Mouse (Mus musculus): ENCODE data around the gene Sdhaf2. TPM values are rescaled to one million over a fixed set of nuclear protein-coding genes. Genes with fewer than 3 reads are reported as not detected.

Sdhaf2 gene
- total and polyA plus RNA-seq, 2 experiments from 2014 or later: 51.5 to 56.1 TPM

GRCm38 (mm10) chr19:10455437-10455806 lies 70.5 kb downstream of the Sdhaf2 start:
- no peaks in the 10 kb centered on the region for H3K9me3 ChIP-seq (ENCODE audit: low read length)
- peaks cover 5% of the 10 kb centered on the region; the same call in 1 of the 2 replicates for H3K4me1 ChIP-seq (ENCODE audit: insufficient read depth, low read length)
- H3K4me3 ChIP-seq (ENCODE audit: low read depth, low read length): no peak overlapping the region
- ATAC-seq (ENCODE audit: low FRiP score): no peak
- H3K27me3 ChIP-seq (ENCODE audit: insufficient read depth, low read length): peaks cover 30% of the 10 kb centered on the region
- DNase-seq (ENCODE audit: low spot score): no peak
- peak overlapping the region; percentile 76 for H3K4me2 ChIP-seq (ENCODE audit: low read depth, low read length, poor library complexity, severe bottlenecking)
- H3K9ac ChIP-seq (replicated peaks; ENCODE audit: low read length, poor library complexity, severe bottlenecking): no peak overlapping the region
- WGBS: 73% methylated on average over 3 of the region's 3 CpGs
- no peak overlapping the region for H3K27ac ChIP-seq (ENCODE audit: low read depth, low read length)
- H3K36me3 ChIP-seq (ENCODE audit: insufficient read depth, low read length): no peaks in the 10 kb centered on the region
- TF ChIP-seq CTCF (IDR thresholded peaks at IDR 0.05): no peak

GRCm38 (mm10) chr19:10454718-10455436 lies 71.1 kb downstream of the Sdhaf2 start:
- peaks cover 26% of the 10 kb centered on the region for H3K27me3 ChIP-seq (ENCODE audit: insufficient read depth, low read length)
- DNase-seq (ENCODE audit: low spot score) (no peak), ATAC-seq (ENCODE audit: low FRiP score) (no peak)
- peak overlapping the region; percentile 76; the same call in 1 of the 2 replicates for H3K4me2 ChIP-seq (ENCODE audit: low read depth, low read length, poor library complexity, severe bottlenecking)
- H3K9ac ChIP-seq (replicated peaks; ENCODE audit: low read length, poor library complexity, severe bottlenecking): no peak overlapping the region
- no peaks in the 10 kb centered on the region for H3K36me3 ChIP-seq (ENCODE audit: insufficient read depth, low read length)
- H3K9me3 ChIP-seq (ENCODE audit: low read length): no peaks in the 10 kb centered on the region
- H3K4me3 ChIP-seq (ENCODE audit: low read depth, low read length): no peak overlapping the region
- H3K4me1 ChIP-seq (ENCODE audit: insufficient read depth, low read length): peaks cover 5% of the 10 kb centered on the region; the same call in 1 of the 2 replicates
- WGBS: 74% methylated on average over 4 of the region's 4 CpGs
- no peak for TF ChIP-seq CTCF (IDR thresholded peaks at IDR 0.05)
- no peak overlapping the region for H3K27ac ChIP-seq (ENCODE audit: low read depth, low read length)

Other genes with a start within 250 kb of the Sdhaf2 start
- 29.9 and 40.8 TPM in 2 replicates for gene Dagla, start 221.3 kb downstream of the Sdhaf2 start, total RNA-seq (2014; rRNA removed)
- gene Dagla, start 221.3 kb downstream of the Sdhaf2 start, polyA plus RNA-seq (2015; fragmentation: Nextera tagmentation; extraction: Ambion mirVana): 12.8 and 13.7 TPM in 2 replicates
- gene Syt7, start 137.1 kb downstream of the Sdhaf2 start, total RNA-seq (2014; rRNA removed): 138 and 140 TPM in 2 replicates
- 14.7 and 19.0 TPM in 2 replicates for gene Syt7, start 137.1 kb downstream of the Sdhaf2 start, polyA plus RNA-seq (2015; fragmentation: Nextera tagmentation; extraction: Ambion mirVana)
- 6.2 and 8.7 TPM in 2 replicates for gene Lrrc10b, start 68.7 kb downstream of the Sdhaf2 start, total RNA-seq (2014; rRNA removed)
- 2.2 and 2.3 TPM in 2 replicates for gene Lrrc10b, start 68.7 kb downstream of the Sdhaf2 start, polyA plus RNA-seq (2015; fragmentation: Nextera tagmentation; extraction: Ambion mirVana)
- 4.9 and 7.8 TPM in 2 replicates for gene Ppp1r32, start 43.2 kb downstream of the Sdhaf2 start, total RNA-seq (2014; rRNA removed)
- gene Ppp1r32, start 43.2 kb downstream of the Sdhaf2 start, polyA plus RNA-seq (2015; fragmentation: Nextera tagmentation; extraction: Ambion mirVana): 5.0 and 5.3 TPM in 2 replicates
- gene Cpsf7, start 876 bp downstream of the Sdhaf2 start, total RNA-seq (2014; rRNA removed): 55.7 and 62.3 TPM in 2 replicates
- 36.7 and 40.6 TPM in 2 replicates for gene Cpsf7, start 876 bp downstream of the Sdhaf2 start, polyA plus RNA-seq (2015; fragmentation: Nextera tagmentation; extraction: Ambion mirVana)
- gene Tmem216, start 30.1 kb upstream of the Sdhaf2 start, total RNA-seq (2014; rRNA removed): 23.1 and 33.8 TPM in 2 replicates
- gene Tmem216, start 30.1 kb upstream of the Sdhaf2 start, polyA plus RNA-seq (2015; fragmentation: Nextera tagmentation; extraction: Ambion mirVana): 41.5 and 47.0 TPM in 2 replicates
- 19.1 and 32.0 TPM in 2 replicates for gene Cyb561a3, start 51.0 kb upstream of the Sdhaf2 start, total RNA-seq (2014; rRNA removed)
- 20.3 and 22.2 TPM in 2 replicates for gene Cyb561a3, start 51.0 kb upstream of the Sdhaf2 start, polyA plus RNA-seq (2015; fragmentation: Nextera tagmentation; extraction: Ambion mirVana)
- gene Tmem138, start 51.2 kb upstream of the Sdhaf2 start, total RNA-seq (2014; rRNA removed): 18.5 and 18.8 TPM in 2 replicates
- 32.4 and 33.1 TPM in 2 replicates for gene Tmem138, start 51.2 kb upstream of the Sdhaf2 start, polyA plus RNA-seq (2015; fragmentation: Nextera tagmentation; extraction: Ambion mirVana)
- gene Ddb1, start 79.2 kb upstream of the Sdhaf2 start, total RNA-seq (2014; rRNA removed): 247 and 261 TPM in 2 replicates
- 135 TPM in 2 replicates for gene Ddb1, start 79.2 kb upstream of the Sdhaf2 start, polyA plus RNA-seq (2015; fragmentation: Nextera tagmentation; extraction: Ambion mirVana)
- 11.1 and 15.8 TPM in 2 replicates for gene Tkfc, start 79.5 kb upstream of the Sdhaf2 start, total RNA-seq (2014; rRNA removed)
- 19.5 and 23.3 TPM in 2 replicates for gene Tkfc, start 79.5 kb upstream of the Sdhaf2 start, polyA plus RNA-seq (2015; fragmentation: Nextera tagmentation; extraction: Ambion mirVana)
- gene Vwce, start 108.1 kb upstream of the Sdhaf2 start, total RNA-seq (2014; rRNA removed): 2.6 and 2.9 TPM in 2 replicates
- 1.9 and 2.2 TPM in 2 replicates for gene Vwce, start 108.1 kb upstream of the Sdhaf2 start, polyA plus RNA-seq (2015; fragmentation: Nextera tagmentation; extraction: Ambion mirVana)
- not detected in 2 replicates for gene Pga5, start 151.9 kb upstream of the Sdhaf2 start, total RNA-seq (2014; rRNA removed)
- not detected in 2 replicates for gene Pga5, start 151.9 kb upstream of the Sdhaf2 start, polyA plus RNA-seq (2015; fragmentation: Nextera tagmentation; extraction: Ambion mirVana)
- 17.5 and 22.4 TPM in 2 replicates for gene Vps37c, start 162.6 kb upstream of the Sdhaf2 start, total RNA-seq (2014; rRNA removed)
- gene Vps37c, start 162.6 kb upstream of the Sdhaf2 start, polyA plus RNA-seq (2015; fragmentation: Nextera tagmentation; extraction: Ambion mirVana): 22.9 and 28.0 TPM in 2 replicates
- 0.55 and 0.85 TPM in 2 replicates for gene Cd5, start 212.9 kb upstream of the Sdhaf2 start, total RNA-seq (2014; rRNA removed)
- 0.50 and 0.53 TPM in 2 replicates for gene Cd5, start 212.9 kb upstream of the Sdhaf2 start, polyA plus RNA-seq (2015; fragmentation: Nextera tagmentation; extraction: Ambion mirVana)

All from midbrain, postnatal 0 days (tissue).